Mouse (Mus musculus) heart, adult 2 months (tissue): ENCODE measurements at regions not wholly inside any gene's neighbourhood (a gene's known extent, or its start where the extent isn't known, plus 50 kb on each side); places are given as distances from the start of the nearest gene placed in this dataset.

ENCODE experiments used
- CTCF ChIP-seq: fragments of 200-600 bp; IDR thresholded peaks from 2 replicates; pipeline ENCODE4 v1.8.1; 2022; ENCODE audit warnings: antibody characterized with exemption, mild to moderate bottlenecking, moderate library complexity
- EP300 ChIP-seq: fragments of 200-500 bp; IDR thresholded peaks from 2 replicates; pipeline ENCODE4 v1.6.1; 2011; ENCODE audit warnings: low read depth, low read length, control low read depth; ENCODE audit not compliant: insufficient read depth

GRCm38 (mm10) chr15:60633457-60633850 lies 220.1 kb downstream of the Fam84b start:
- TF ChIP-seq CTCF (no peak), EP300 (no peak)
